Mouse (Mus musculus): Measurements from ENCODE around the gene Atp6v0c.

Gene Atp6v0c

DNA sequence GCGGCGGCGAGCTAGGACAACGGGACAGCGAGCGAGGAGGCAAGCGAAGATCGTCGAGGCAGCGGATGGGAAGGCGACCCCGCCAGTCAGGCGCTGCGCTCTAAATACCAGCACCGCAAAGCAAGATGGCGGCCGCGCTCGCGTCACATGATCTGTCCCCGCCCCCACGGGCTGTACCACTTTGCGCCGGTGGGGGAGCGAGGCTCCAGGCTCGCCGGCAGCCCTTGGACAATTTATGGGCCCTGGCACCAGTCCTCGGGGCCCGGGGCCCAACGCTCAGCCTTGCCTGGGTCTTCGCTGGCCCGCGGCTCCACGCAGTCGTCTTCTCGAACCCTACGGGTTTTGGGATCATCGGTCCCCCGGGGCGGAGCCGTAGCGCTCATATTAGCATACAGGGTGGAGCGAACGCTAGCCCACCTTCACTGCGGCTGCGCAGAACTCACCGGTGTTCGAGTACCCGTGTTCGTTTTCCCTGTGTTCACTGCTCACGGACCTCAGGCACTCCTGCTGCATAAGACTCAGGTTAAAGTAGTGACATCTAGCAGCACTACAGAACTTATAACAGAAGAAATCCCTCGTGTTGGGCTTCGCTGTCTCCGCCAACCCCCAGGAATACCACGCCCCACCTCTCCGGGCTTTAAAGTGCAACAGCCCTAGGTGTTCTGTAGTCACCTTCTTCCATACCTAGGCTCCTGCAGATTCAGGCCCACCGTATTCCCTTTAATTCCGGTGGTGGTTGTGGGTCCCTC lies at the start of gene Atp6v0c:
Gene Atp6v0c, minus strand, starts transcription at position 386 of the 749 bp plus-strand sequence.
- DNase-seq, result peak; percentile 94

GRCm38 (mm10) chr17:24216836-24217235 lies 47.3 kb upstream of the Atp6v0c start:
- DNase-seq, result no peak

- no peak for DNase-seq
These were observed 43.7 kb upstream of the Atp6v0c start for GRCm38 (mm10) chr17:24213186-24213585.

- DNase-seq, result no peak
These were observed 43.0 kb upstream of the Atp6v0c start for GRCm38 (mm10) chr17:24212441-24213018.

- peak; percentile 88 for DNase-seq
These were observed 42.3 kb upstream of the Atp6v0c start for GRCm38 (mm10) chr17:24211631-24212440.

DNA sequence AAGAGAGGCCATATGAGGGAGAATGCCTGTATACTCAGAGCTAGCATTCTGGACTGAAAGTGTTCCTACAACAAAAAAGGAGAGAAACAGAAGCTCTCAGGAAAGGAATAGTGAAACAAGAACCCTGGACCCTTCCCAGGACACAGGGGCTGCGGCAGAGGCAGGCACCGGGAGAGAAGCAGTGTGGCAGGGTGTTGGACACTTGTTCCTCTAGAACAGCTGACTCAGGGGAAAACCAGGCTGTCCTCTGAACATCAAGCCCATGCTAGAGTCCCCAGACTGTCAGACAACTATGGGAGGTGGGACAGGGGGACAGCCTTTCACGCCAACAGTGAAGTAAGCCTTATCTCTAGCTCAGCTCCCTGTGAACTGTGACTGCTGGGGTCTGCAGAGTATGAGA lies 41.1 kb upstream of the Atp6v0c start:
- DNase-seq, result no peak

- no peak for DNase-seq
These were observed 40.4 kb upstream of the Atp6v0c start for GRCm38 (mm10) chr17:24209916-24210240.

DNA sequence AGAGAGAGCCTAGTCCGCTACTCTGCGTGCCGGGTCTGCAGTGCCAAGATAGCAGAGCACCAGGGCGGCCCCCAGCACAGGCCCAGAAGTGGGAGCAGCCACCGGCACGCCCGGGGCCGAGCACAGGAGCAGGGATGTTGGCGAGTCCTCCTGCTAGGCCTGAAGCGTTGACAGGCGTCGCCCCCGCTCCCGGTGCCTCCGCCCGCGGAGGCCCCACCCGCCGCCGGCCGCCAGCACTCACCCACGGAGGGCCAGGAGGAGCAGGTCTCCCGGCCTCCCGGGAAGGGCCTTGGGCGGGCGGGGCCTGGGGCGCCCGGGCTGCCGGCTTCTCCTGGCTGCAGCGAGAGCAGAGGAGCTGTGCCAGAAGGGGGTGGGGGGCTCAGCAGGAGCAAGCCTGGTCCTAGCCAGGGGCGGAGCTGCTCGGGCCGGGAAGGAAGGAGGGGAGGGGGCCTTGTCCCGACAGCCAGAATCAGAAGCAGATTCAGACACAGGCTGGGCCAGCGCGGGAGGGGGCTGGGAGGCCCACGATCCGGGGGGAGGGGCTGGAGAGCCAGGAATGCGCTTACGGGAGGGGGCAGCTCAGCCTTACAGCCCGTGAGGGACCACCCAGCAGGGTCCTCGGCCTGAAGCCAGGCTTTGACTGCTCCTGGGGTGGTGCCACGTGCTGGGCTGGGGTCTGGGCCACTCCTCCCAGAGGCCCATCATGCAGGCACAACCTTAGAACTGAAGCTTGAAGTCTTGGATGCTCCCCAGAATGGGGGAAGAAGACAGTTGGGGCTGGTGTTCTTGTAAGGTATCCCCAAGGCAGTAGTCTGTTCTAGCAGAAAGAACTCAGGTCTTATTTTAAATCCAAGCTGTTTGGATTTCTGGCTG lies 39.8 kb upstream of the Atp6v0c start, which contains the start of gene Ntn3:
Gene Ntn3, minus strand, starts transcription at position 489 of the 873 bp plus-strand sequence.
- peak; percentile 62 for DNase-seq

- no peak for DNase-seq
These were observed 39.1 kb upstream of the Atp6v0c start for GRCm38 (mm10) chr17:24208641-24209042.

- DNase-seq, result no peak
These were observed 38.5 kb upstream of the Atp6v0c start for GRCm38 (mm10) chr17:24207768-24208640.

DNA sequence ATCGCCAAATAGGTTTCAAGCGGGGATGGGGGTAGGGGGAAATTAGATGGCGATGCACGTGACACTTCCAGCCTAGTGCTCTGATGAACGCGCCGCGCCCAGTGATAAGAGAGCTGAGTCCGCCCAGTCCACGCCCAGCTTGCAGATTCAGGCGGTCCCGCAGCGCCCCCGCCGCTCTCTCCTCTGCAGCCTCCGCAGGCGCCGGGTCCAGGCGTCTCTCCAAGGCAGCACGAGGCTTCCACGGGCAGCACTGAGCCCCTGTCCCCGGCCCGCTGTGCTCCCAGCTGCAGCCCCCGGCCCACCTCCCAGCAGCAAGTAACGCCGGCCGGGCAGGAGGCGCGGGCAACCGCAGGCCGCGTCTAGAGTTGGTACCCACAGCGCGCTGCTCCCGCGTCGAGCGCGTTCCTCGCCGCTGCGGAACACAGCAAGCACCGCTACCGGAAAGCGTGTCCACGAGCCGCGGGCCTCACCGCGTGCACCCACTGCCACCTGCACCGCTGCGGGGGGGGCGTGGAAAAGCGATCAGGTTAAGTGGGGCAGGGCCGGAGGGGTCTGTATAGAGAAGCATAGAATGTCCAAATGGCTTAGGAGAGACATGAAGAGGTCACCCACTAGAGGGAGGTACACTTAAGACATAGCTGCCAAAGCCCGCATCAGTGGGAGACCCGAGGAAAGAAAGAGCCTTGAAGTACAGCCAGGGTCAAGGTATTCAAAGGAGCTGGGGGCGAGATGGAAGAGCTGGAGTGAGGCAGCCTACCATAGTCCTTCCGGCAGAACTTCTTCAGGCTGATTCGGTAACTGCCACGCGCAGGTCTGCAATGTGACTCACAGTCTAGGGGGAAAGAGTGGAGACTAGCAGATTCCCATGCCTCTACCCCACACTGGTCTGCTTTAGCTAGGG lies 37.2 kb upstream of the Atp6v0c start:
- DNase-seq, result peak; percentile 84

- no peak for DNase-seq
These were observed 36.4 kb upstream of the Atp6v0c start for GRCm38 (mm10) chr17:24205908-24206361.

DNA sequence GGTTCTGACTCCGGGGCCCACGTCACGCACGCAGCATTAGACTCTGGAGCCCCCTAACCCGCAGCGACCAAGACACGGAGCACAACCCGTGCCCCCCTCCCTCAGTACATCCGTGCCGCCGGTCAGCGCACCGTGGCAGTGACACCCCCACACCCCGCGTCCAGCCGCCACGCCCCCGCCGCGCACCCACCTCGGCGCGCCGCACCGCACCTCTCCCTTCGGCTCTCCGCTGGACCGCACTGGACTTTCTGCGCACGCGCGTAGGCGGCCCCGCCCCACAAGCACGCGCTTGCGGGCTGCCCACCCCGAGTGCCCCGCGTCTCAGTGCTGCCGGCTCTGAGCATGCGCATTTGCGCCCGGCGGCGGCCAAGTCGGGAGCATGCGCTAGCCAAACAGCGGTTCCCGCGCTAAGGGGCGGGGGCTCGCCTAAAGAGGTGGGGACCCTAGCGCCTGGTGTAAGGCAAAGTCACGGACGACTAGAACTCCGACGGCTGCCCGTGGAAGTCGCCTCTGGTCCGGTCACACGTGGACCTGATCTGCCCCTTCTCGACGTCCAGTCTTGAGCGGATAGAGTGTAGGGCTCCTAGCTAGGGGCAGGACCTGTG lies 35.9 kb upstream of the Atp6v0c start, which contains the start of gene Tbc1d24:
Gene Tbc1d24, minus strand, starts transcription at position 279 of the 605 bp plus-strand sequence.
- DNase-seq, result peak; percentile 96

DNA sequence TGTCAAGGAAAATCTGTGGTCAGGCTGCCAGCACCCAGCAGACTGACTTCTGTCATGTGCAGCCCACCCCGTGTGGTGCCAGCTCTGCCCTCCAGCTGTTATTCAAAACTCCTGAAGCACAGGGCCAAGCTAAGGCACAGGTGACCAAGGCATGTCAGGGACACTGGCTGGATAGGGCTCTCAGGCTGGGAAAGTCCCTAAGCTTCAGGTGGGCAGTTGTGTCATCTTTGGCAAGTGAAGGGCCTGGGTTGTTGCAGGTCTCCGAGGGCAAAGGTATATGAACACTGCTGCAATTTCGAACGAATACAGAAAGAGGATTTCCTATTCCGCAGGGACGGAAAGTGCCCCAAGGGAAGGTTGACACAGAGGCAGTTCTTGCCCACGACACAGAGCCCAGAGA lies 35.3 kb upstream of the Atp6v0c start:
- DNase-seq, result no peak

DNA sequence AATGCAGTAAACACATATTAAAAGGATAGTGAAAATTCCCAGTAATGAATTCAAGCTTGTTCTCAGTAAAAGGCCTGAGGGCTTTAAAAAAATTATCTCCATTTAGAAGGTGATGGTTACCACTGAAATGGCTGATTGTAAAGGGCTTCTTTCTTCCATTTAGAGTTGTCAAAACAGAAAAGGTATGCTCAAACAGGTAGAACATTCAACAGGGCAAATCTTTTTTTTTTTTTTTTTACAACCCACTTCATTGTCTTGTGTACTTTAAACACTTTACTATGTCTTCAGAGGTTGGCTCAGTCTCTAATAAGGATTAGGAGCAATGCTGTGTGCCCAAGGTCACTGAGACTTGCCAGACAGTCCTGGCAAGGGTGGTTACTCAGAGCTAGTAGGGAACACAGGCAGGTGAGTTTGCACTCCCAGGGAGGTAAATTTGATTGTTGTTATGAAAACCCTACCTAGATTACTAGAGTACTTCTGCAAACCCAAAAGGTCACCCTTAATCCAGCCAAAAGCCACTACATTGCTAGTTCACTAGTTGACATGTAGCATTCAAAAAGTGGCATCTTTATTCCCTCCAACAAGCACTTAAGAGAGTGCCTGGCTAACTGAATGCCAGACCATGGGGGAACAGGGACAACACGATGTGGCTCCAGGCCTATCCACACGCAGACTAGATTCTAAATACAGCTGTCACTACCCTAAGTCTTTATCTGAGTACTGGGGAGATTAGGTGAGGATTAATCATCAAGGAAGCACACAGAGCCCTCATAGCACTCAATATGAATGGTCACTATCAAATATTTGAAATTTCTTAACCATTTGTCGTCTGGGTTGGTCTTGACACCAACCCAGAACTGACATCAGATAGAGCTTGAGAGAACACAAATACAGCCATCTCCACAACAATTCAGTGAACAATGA lies 34.4 kb upstream of the Atp6v0c start:
- no peak for DNase-seq

DNA sequence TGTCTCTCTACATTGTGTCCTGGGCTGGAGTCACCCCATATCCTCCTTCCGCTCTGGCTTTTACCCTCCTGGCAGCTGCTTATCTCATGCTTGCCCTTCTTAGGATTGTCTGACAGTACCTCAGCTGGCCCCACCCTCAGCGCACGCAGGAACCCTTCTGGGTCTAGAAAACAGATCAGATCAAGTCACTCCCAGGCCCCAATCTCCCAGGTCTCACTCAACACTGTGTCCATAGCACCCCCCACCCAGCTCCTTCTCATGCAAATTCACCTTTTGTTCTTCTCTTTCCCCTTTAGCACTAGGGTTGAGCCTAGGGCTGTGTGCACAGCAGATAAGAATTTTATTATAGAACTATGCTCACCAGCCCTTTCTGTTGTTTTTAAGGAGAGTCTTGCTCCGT lies 33.6 kb upstream of the Atp6v0c start:
- DNase-seq, result no peak

GRCm38 (mm10) chr17:24201092-24201491 lies 31.6 kb upstream of the Atp6v0c start:
- DNase-seq, result no peak

- DNase-seq, result no peak
These were observed 30.2 kb upstream of the Atp6v0c start for GRCm38 (mm10) chr17:24199741-24200140.

DNA sequence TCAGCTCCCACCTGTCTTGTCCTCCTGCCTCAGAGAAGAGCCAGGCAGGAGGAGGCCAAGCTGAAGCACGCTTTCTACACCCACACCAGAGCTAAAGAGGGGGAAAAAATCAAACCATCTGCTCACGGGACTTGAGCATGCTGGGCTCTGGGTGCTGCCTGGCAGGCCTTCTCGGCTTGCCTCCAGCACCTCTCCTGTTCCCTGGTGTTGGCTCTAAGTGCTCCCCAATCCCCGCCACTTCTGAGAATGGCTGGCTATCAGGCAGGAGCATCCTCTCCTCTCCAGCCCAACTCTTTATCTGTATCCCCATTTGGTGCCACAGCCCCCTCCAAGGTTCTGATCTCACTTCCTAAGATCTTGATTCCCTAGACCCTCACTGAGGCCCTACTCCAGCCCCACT lies 29.8 kb upstream of the Atp6v0c start:
- peak; percentile 72 for DNase-seq
